Mouse (Mus musculus) small intestine, adult 2 months (tissue): ENCODE results near the gene Donson. TPM values are rescaled to one million over a fixed set of nuclear protein-coding genes. Genes with fewer than 3 reads are reported as not detected.

Source experiments
- H3K27ac ChIP-seq: fragments of 200-500 bp; 2 replicates; pipeline ENCODE4 v1.5.1; 2012; ENCODE audit warnings: low read depth, low read length, control low read depth, inconsistent platforms; ENCODE audit not compliant: insufficient read depth
- H3K27me3 ChIP-seq: fragments of 200-500 bp; 2 replicates; pipeline ENCODE4 v1.6.1; 2012; ENCODE audit warnings: mild to moderate bottlenecking, moderate library complexity, low read length, inconsistent platforms; ENCODE audit not compliant: control insufficient read depth, insufficient read depth
- H3K36me3 ChIP-seq: fragments of 200-500 bp; 2 replicates; pipeline ENCODE4 v1.6.1; 2012; ENCODE audit warnings: mild to moderate bottlenecking, low read length, control low read depth, inconsistent platforms; ENCODE audit not compliant: control insufficient read depth, insufficient read depth
- H3K4me1 ChIP-seq: fragments of 200-500 bp; 2 replicates; pipeline ENCODE4 v1.6.1; 2012; ENCODE audit warnings: low read length, inconsistent platforms, mixed read lengths; ENCODE audit not compliant: control insufficient read depth, insufficient read depth, insufficient read length
- H3K4me3 ChIP-seq: fragments of 200-500 bp; 2 replicates; pipeline ENCODE4 v1.5.1; 2012; ENCODE audit warnings: low read depth, mild to moderate bottlenecking, control low read depth, inconsistent platforms, low read length, moderate library complexity
- CTCF ChIP-seq: fragments of 200-500 bp; IDR thresholded peaks from 2 replicates; pipeline ENCODE4 v1.5.1; 2012; ENCODE audit warnings: low read depth, mild to moderate bottlenecking, control low read depth, inconsistent platforms, low read length, moderate library complexity, mixed read lengths; ENCODE audit not compliant: insufficient replicate concordance, insufficient read length; ENCODE audit errors: extremely low read depth
- POLR2A ChIP-seq: fragments of 200-500 bp; IDR thresholded peaks from 2 replicates; pipeline ENCODE4 v1.6.1; 2012; ENCODE audit warnings: low read depth, mild to moderate bottlenecking, control low read depth, inconsistent platforms, low read length, moderate library complexity
- WGBS: fragments of 180-500 bp; shearing (Covaris S2); methylation state at CpG from one replicate; pipeline ENCODE4 v1.1.7; 2018; 5-methylcytosine and 5-hydroxymethylcytosine counted together
- polyA plus RNA-seq: library from polyadenylated mRNA; depleted of rRNA; stranded (reverse); fragments of >200 nt; gene quantifications from 2 replicates; pipeline ENCODE4 v1.2.3, GENCODE M21; 2012

The Donson gene
- polyA plus RNA-seq, 1 experiment: 8.6 TPM

- peak overlapping the region; percentile 87 for H3K27ac ChIP-seq
- no peak overlapping the region for H3K4me3 ChIP-seq
- WGBS: 31% methylated on average over 3 of the region's 3 CpGs
- no peak for TF ChIP-seq CTCF
- no peak for TF ChIP-seq POLR2A
- H3K36me3 ChIP-seq: peaks cover 25% of the 10 kb centered on the region
- H3K4me1 ChIP-seq: peaks cover 13% of the 10 kb centered on the region; the same call in 1 of the 2 replicates
- H3K27me3 ChIP-seq: no peaks in the 10 kb centered on the region
These were observed 14.2 kb upstream of the Donson start for GRCm38 (mm10) chr16:91702771-91703188.

- H3K36me3 ChIP-seq: peaks cover 31% of the 10 kb centered on the region
- H3K27ac ChIP-seq: peak overlapping the region; percentile 87
- H3K4me3 ChIP-seq: peak overlapping the region; percentile 2; the same call in 1 of the 2 replicates
- H3K27me3 ChIP-seq: no peaks in the 10 kb centered on the region
- TF ChIP-seq POLR2A: no peak
- TF ChIP-seq CTCF: no peak
- H3K4me1 ChIP-seq: peaks cover 13% of the 10 kb centered on the region; the same call in 1 of the 2 replicates
- WGBS: 21% methylated on average over 13 of the region's 13 CpGs
These were observed 13.3 kb upstream of the Donson start for GRCm38 (mm10) chr16:91701908-91702307.

GRCm38 (mm10) chr16:91698995-91699394 is 10.4 kb upstream of the Donson start:
- TF ChIP-seq CTCF (no peak), POLR2A (no peak)
- peaks cover 13% of the 10 kb centered on the region; the same call in 1 of the 2 replicates for H3K4me1 ChIP-seq
- WGBS: 90% methylated on average over 1 of the region's 1 CpGs

GRCm38 (mm10) chr16:91695108-91695755 is 6.7 kb upstream of the Donson start:
- WGBS: 63% methylated on average over 8 of the region's 8 CpGs
- H3K4me3 ChIP-seq: no peak overlapping the region
- no peaks in the 10 kb centered on the region for H3K27me3 ChIP-seq
- TF ChIP-seq POLR2A: no peak
- TF ChIP-seq CTCF: no peak
- no peaks in the 10 kb centered on the region for H3K4me1 ChIP-seq
- H3K36me3 ChIP-seq: peaks cover 23% of the 10 kb centered on the region
- H3K27ac ChIP-seq: no peak overlapping the region

More at GRCm38 (mm10) chr16:91698995-91699394, 10.4 kb upstream of the Donson start:
- Histone ChIP-seq H3K4me3 (no peak overlapping the region), H3K27ac (no peak overlapping the region), H3K27me3 (no peaks in the 10 kb centered on the region), H3K36me3 (peaks cover 21% of the 10 kb centered on the region)

GRCm38 (mm10) chr16:91694455-91695084 is 6.0 kb upstream of the Donson start:
- 40% methylated on average over 14 of the region's 14 CpGs for WGBS
- Histone ChIP-seq H3K27me3 (no peaks in the 10 kb centered on the region), H3K4me3 (no peak overlapping the region), H3K4me1 (no peaks in the 10 kb centered on the region), H3K36me3 (peaks cover 22% of the 10 kb centered on the region), H3K27ac (no peak overlapping the region)
- TF ChIP-seq CTCF (peak; percentile 92; the same call in 1 of the 2 replicates), POLR2A (no peak)

GRCm38 (mm10) chr16:91689791-91690190 is 1.2 kb upstream of the Donson start:
- WGBS: 52% methylated on average over 7 of the region's 7 CpGs
- Histone ChIP-seq H3K27ac (no peak overlapping the region), H3K4me3 (no peak overlapping the region), H3K4me1 (peaks cover 5% of the 10 kb centered on the region; the same call in 1 of the 2 replicates), H3K36me3 (peaks cover 5% of the 10 kb centered on the region), H3K27me3 (no peaks in the 10 kb centered on the region)
- TF ChIP-seq POLR2A (no peak), CTCF (no peak)

GRCm38 (mm10) chr16:91688023-91688618 is 449 bp downstream of the Donson start:
- TF ChIP-seq CTCF (no peak), POLR2A (no peak)
- Histone ChIP-seq H3K27me3 (no peaks in the 10 kb centered on the region), H3K36me3 (peaks cover 10% of the 10 kb centered on the region), H3K4me1 (peaks cover 5% of the 10 kb centered on the region; the same call in 1 of the 2 replicates), H3K4me3 (peak overlapping the region; percentile 67), H3K27ac (peak overlapping the region; percentile 48; the same call in 1 of the 2 replicates)
- WGBS: 1% methylated on average over 49 of the region's 51 CpGs
